Mouse (Mus musculus) forebrain, embryonic 11.5 days (tissue): ENCODE results near the gene Wrnip1. TPM values are rescaled to one million over a fixed set of nuclear protein-coding genes. Genes with fewer than 3 reads are reported as not detected.
A peak's percentile ranks its signal among the peaks of the same experiment; 100 is the strongest.

Source experiments
- ATAC-seq: fragments of 200-750 bp; cut with Nextera tagmentation; replicated peaks from 2 replicates; pipeline ENCODE4 v1.8.0; 2017; ENCODE audit warnings: moderate TSS enrichment; ENCODE audit not compliant: low FRiP score
- DNase-seq: peaks from one replicate; pipeline ENCODE4 v3.0.0-alpha.2; 2017; ENCODE audit warnings: low spot score
- H3K27ac ChIP-seq: fragments of 300-500 bp; sonication (generic); 2 replicates; pipeline ENCODE4 v1.5.1; 2014; ENCODE audit warnings: low read depth, low read length
- H3K27me3 ChIP-seq: fragments of 300-500 bp; sonication (generic); 2 replicates; pipeline ENCODE4 v1.6.1; 2014; ENCODE audit warnings: mild to moderate bottlenecking, low read length, mixed read lengths; ENCODE audit not compliant: control insufficient read depth, insufficient read depth
- H3K36me3 ChIP-seq: fragments of 300-500 bp; sonication (generic); 2 replicates; pipeline ENCODE4 v1.6.1; 2014; ENCODE audit warnings: mild to moderate bottlenecking, low read length, moderate library complexity, mixed read lengths; ENCODE audit not compliant: control insufficient read depth, insufficient read depth
- H3K4me1 ChIP-seq: fragments of 300-500 bp; sonication (generic); replicated peaks from 2 replicates; pipeline ENCODE4 v1.6.1; 2014; ENCODE audit warnings: low read length, mixed read lengths; ENCODE audit not compliant: control insufficient read depth, insufficient read depth
- H3K4me2 ChIP-seq: fragments of 300-500 bp; sonication (generic); 2 replicates; pipeline ENCODE4 v1.6.1; 2014; ENCODE audit warnings: low read depth, mild to moderate bottlenecking, low read length, moderate library complexity, mixed read lengths; ENCODE audit not compliant: severe bottlenecking
- H3K4me3 ChIP-seq: fragments of 300-500 bp; sonication (generic); 2 replicates; pipeline ENCODE4 v1.5.1; 2014; ENCODE audit warnings: low read depth, low read length
- H3K9ac ChIP-seq: fragments of 300-500 bp; sonication (generic); 2 replicates; pipeline ENCODE4 v1.6.1; 2014; ENCODE audit warnings: low read length
- H3K9me3 ChIP-seq: fragments of 300-500 bp; sonication (generic); 2 replicates; pipeline ENCODE4 v1.6.1; 2016; ENCODE audit warnings: low read length, mixed read lengths; ENCODE audit not compliant: control insufficient read depth
- WGBS: fragments of 180-500 bp; shearing (Covaris S2); extraction: QIAGEN DNeasy Blood & Tissue Kit; methylation state at CpG from one replicate; pipeline ENCODE4 v1.1.7; 2014; 5-methylcytosine and 5-hydroxymethylcytosine counted together
- polyA plus RNA-seq: library from polyadenylated mRNA; unstranded; fragments of >200 nt; fragmentation: Nextera tagmentation; extraction: Ambion mirVana; gene quantifications from 2 replicates; pipeline ENCODE4 v1.2.1, GENCODE M21; 2014

Wrnip1 gene
- polyA plus RNA-seq, 1 experiment from 2014 or later: 22.1 TPM

DNA sequence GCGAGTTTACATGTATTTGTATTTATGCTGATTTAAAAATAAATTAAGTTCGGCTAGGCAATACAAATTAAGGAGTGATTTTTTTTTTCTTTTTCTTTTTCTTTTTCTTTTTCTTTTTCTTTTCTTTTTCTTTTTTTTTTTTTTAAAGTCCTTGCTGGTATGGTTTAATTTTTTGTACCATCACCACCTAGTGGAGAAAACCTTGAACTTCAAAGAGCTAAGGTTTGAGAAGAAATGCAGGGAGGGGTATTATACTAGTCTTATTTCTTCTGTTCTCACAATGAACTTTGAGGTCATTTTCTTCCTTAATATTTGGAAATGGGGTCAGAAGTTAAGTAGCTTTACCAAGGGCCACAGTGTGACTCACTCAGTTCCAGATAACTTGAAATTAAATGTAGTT lies 2.7 kb upstream of the Wrnip1 start:
- DNase-seq (no peak), ATAC-seq (no peak)
- Histone ChIP-seq H3K4me1 (peaks cover 7% of the 10 kb centered on the region; the same call in 1 of the 2 replicates), H3K36me3 (no peaks in the 10 kb centered on the region), H3K4me2 (no peak overlapping the region), H3K4me3 (no peak overlapping the region), H3K9ac (no peak overlapping the region), H3K27ac (no peak overlapping the region), H3K9me3 (no peaks in the 10 kb centered on the region), H3K27me3 (no peaks in the 10 kb centered on the region)
- 75% methylated on average over 2 of the region's 2 CpGs for WGBS

DNA sequence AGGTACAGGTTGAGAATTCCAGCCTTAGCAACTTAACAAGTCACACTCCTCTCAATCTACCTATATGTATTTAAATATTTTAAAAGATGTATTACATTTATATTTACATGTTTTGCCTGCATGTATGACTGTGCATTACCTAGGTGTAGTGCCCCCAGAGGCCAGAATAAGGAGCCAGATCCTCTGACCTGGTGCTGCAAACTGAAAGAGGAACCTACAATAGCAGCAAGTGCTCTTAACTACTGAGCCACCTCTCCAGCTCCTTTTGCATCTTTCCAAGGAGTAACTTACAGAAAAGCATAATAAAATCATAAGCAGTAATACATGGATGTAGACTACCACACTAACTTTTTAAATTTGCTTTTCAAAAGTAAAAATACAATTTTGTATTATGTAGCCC lies 979 bp upstream of the Wrnip1 start:
- Histone ChIP-seq H3K9ac (no peak overlapping the region; the same call in 1 of the 2 replicates), H3K4me3 (peak overlapping the region; percentile 70), H3K27me3 (no peaks in the 10 kb centered on the region), H3K4me2 (peak overlapping the region; percentile 53), H3K36me3 (no peaks in the 10 kb centered on the region), H3K27ac (no peak overlapping the region), H3K9me3 (no peaks in the 10 kb centered on the region), H3K4me1 (peaks cover 7% of the 10 kb centered on the region; the same call in 1 of the 2 replicates)
- no peak for ATAC-seq
- no peak for DNase-seq

DNA sequence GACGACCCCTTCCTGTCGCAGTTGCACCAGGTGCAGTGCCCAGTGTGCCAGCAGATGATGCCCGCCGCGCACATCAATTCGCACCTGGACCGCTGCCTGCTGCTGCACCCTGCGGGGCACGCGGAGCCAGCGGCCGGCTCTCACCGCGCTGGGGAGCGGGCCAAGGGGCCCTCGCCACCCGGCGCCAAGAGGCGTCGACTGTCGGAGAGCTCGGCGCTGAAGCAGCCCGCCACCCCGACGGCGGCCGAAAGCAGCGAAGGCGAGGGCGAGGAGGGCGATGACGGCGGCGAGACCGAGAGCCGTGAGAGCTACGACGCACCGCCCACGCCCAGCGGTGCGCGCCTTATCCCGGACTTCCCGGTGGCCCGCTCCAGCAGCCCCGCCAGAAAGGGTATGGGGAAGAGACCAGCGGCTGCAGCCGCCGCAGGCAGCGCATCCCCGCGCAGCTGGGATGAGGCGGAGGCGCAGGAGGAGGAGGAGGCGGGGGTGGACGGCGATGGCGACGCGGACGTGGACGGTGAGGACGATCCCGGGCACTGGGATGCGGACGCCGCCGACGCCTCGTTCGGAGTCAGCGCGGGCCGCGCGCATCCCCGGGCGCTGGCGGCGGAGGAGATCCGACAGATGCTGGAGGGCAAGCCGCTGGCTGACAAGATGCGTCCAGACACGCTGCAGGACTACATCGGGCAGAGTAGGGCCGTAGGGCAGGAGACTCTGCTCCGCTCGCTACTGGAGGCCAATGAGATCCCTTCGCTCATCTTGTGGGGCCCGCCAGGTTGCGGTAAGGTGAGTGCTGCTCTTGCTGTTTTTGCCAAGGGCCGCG lies 632 bp downstream of the Wrnip1 start, which contains the start of gene D930007J09Rik:
TSS of gene D930007J09Rik (minus strand) at position 591 of the 823 bp plus-strand sequence.
- H3K27me3 ChIP-seq: no peaks in the 10 kb centered on the region
- H3K4me2 ChIP-seq: peak within 1 kb of the TSS; percentile 80
- H3K4me3 ChIP-seq: peak within 1 kb of the TSS; percentile 70
- no peaks in the 10 kb centered on the region for H3K36me3 ChIP-seq
- whole genome bisulfite sequencing: under 1% methylated on average over 85 of the region's 95 CpGs
- DNase-seq: peak; percentile 83
- H3K9me3 ChIP-seq: no peaks in the 10 kb centered on the region
- H3K27ac ChIP-seq: no peak within 1 kb of the TSS
- peaks cover 7% of the 10 kb centered on the region; the same call in 1 of the 2 replicates for H3K4me1 ChIP-seq
- peak within 1 kb of the TSS; percentile 76 for H3K9ac ChIP-seq
- peak; percentile 36 for ATAC-seq

DNA sequence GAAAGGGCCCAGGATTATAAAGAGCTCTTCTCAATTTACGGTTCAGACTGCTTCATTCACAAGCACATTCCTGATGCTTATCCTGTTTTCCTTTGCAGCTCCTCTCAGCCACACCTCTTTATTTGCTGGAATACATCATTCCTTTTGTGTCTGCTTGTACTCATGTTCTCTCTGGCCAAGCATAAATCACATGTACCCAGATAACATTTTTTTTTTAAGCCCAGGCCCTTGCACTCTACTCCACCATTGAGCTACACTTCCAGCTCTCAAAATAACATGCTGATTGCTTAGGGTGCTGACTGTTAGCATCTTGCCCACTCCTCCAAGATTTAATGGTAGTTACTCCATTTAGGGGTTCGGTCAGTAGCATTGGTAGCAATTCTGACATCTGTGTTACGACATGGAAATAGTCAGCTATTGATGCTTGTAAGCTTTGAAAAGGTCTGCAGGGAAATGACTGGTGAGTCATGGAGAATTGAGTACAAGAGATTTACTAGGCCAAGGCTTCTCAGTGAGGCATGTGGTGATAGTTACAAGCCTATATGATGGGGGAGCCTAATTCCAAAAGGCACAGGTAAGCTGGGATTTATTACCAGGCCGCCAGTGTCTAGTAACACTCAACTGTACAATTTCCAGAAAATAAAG lies 2.0 kb downstream of the Wrnip1 start:
- no peak overlapping the region for H3K9ac ChIP-seq
- no peak overlapping the region for H3K27ac ChIP-seq
- 80% methylated on average over 4 of the region's 4 CpGs for WGBS
- peak overlapping the region; percentile 70; the same call in 1 of the 2 replicates for H3K4me3 ChIP-seq
- ATAC-seq (no peak), DNase-seq (no peak)
- no peaks in the 10 kb centered on the region for H3K27me3 ChIP-seq
- peak overlapping the region; percentile 80 for H3K4me2 ChIP-seq
- no peaks in the 10 kb centered on the region for H3K9me3 ChIP-seq
- H3K4me1 ChIP-seq: peaks cover 7% of the 10 kb centered on the region; the same call in 1 of the 2 replicates
- H3K36me3 ChIP-seq: no peaks in the 10 kb centered on the region

DNA sequence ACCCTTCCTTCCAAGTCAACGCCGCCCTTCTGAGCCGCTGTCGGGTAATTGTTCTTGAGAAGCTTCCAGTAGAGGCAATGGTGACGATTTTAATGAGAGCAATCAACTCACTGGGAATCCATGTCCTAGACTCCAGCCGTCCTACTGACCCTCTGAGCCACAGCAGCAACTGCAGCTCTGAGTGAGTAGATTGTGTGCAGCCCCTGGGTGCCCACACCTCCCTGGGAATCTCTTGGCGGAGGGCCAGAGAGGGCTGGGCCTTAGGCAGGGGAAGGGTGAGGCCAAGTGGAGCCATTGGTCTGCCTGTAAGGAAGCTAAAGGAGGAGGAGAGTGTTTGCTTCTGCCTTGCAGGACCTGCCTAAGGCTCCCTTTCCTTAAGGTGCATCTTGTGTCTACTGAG lies 5.0 kb downstream of the Wrnip1 start:
- WGBS: 88% methylated on average over 7 of the region's 7 CpGs
- DNase-seq: peak; percentile 51
- H3K9me3 ChIP-seq: no peaks in the 10 kb centered on the region
- peaks cover 7% of the 10 kb centered on the region; the same call in 1 of the 2 replicates for H3K4me1 ChIP-seq
- H3K4me2 ChIP-seq: no peak overlapping the region
- no peak overlapping the region for H3K4me3 ChIP-seq
- H3K27ac ChIP-seq: no peak overlapping the region
- H3K27me3 ChIP-seq: no peaks in the 10 kb centered on the region
- H3K36me3 ChIP-seq: no peaks in the 10 kb centered on the region
- H3K9ac ChIP-seq: no peak overlapping the region
- no peak for ATAC-seq

DNA sequence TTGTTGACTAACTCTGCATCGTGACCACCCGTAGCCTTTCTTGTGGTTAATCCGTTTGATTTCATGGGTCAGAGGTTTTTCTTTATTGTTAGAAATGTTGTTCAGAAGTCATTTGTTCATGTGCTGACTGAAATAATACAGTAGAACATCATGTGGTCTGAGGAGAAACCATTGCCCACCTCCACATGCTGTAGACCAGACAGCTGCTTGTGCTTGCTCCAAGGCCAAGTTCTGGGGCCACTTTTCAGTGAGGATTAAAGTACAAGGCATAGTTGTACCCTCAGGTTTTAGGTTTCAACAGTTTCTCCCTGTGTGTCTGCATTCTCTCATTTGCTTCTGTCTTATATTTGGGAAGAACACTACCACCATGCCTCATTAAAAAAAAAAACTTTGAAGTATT lies 5.8 kb downstream of the Wrnip1 start:
- Histone ChIP-seq H3K27ac (no peak overlapping the region), H3K27me3 (no peaks in the 10 kb centered on the region), H3K4me2 (no peak overlapping the region), H3K36me3 (no peaks in the 10 kb centered on the region), H3K4me3 (no peak overlapping the region), H3K4me1 (peaks cover 7% of the 10 kb centered on the region; the same call in 1 of the 2 replicates), H3K9me3 (no peaks in the 10 kb centered on the region), H3K9ac (no peak overlapping the region)
- DNase-seq: no peak
- no peak for ATAC-seq
- 66% methylated on average over 3 of the region's 3 CpGs for WGBS

DNA sequence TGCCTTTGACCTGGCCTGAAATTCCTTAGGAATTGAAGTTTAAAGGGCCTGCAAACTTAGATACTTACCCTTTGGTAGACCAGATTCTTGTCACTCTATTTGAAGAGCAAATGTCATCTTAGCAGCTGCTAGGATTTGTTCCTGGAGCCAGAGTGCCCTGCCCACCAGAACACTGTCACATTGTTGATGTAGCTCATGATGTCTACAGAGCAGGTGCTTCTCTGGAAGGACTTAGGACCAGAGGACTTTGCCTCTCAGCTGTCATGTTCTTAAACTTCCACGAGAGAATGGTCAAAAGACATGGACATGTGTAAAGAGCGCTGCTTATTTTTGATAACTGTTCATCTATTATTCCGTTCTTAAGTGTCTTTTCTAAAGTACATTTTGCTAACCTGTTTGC lies 17.4 kb downstream of the Wrnip1 start:
- Histone ChIP-seq H3K27me3 (no peaks in the 10 kb centered on the region), H3K4me3 (no peak overlapping the region), H3K27ac (no peak overlapping the region), H3K9ac (no peak overlapping the region), H3K4me2 (no peak overlapping the region), H3K4me1 (no peaks in the 10 kb centered on the region), H3K36me3 (no peaks in the 10 kb centered on the region; the same call in 1 of the 2 replicates), H3K9me3 (no peaks in the 10 kb centered on the region)
- ATAC-seq (no peak), DNase-seq (no peak)
- 93% methylated on average over 3 of the region's 3 CpGs for WGBS

DNA sequence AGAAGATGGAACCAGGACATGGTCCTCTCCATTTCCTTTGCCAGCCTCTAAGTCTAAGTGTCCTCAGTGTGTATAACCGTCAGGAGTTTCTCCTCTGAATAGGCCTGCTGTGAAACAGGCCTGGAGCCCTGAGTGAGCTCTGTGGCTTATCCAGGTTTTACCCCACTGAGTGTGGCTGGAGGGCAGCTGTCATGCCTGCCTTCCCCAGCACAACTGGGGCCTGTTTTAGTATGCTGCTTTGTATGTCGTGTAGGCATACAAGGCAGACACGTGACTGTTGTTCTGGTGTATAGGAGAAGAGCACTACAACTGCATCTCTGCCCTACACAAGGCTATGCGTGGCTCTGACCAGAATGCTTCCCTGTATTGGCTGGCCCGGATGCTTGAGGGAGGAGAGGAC lies 18.1 kb downstream of the Wrnip1 start:
- Histone ChIP-seq H3K4me1 (no peaks in the 10 kb centered on the region), H3K36me3 (no peaks in the 10 kb centered on the region; the same call in 1 of the 2 replicates), H3K27me3 (no peaks in the 10 kb centered on the region), H3K9ac (no peak overlapping the region), H3K27ac (no peak overlapping the region), H3K9me3 (no peaks in the 10 kb centered on the region), H3K4me2 (no peak overlapping the region), H3K4me3 (no peak overlapping the region)
- DNase-seq (no peak), ATAC-seq (no peak)
- 95% methylated on average over 5 of the region's 5 CpGs for WGBS
